Mouse (Mus musculus) heart, embryonic 15.5 days (tissue): ENCODE results near the gene Pithd1. TPM values are rescaled to one million over a fixed set of nuclear protein-coding genes. Genes with fewer than 3 reads are reported as not detected.
A peak's percentile ranks its signal among the peaks of the same experiment; 100 is the strongest.
"Not testable (repeated sequence)": the region's sequence is repeated elsewhere in the genome, so short reads cannot be mapped to it uniquely, and the experiment has no call there.

Experiments
- ATAC-seq: fragments of 200-750 bp; cut with Nextera tagmentation; replicated peaks from 2 replicates; pipeline ENCODE4 v1.8.0; 2017; ENCODE audit warnings: low read depth, moderate TSS enrichment; ENCODE audit not compliant: insufficient number of reproducible peaks, insufficient read depth, low FRiP score
- H3K27ac ChIP-seq: fragments of 300-500 bp; sonication (generic); 2 replicates; pipeline ENCODE4 v1.5.1; 2015; ENCODE audit warnings: mild to moderate bottlenecking, inconsistent platforms
- H3K27me3 ChIP-seq: fragments of 300-500 bp; sonication (generic); 2 replicates; pipeline ENCODE4 v1.6.1; 2015; ENCODE audit warnings: inconsistent platforms
- H3K36me3 ChIP-seq: fragments of 300-500 bp; sonication (generic); 2 replicates; pipeline ENCODE4 v1.6.1; 2015; ENCODE audit warnings: mild to moderate bottlenecking, inconsistent platforms
- H3K4me1 ChIP-seq: fragments of 300-500 bp; sonication (generic); replicated peaks from 2 replicates; pipeline ENCODE4 v1.6.1; 2015; ENCODE audit warnings: inconsistent platforms
- H3K4me2 ChIP-seq: fragments of 300-500 bp; sonication (generic); 2 replicates; pipeline ENCODE4 v1.6.1; 2015; ENCODE audit warnings: inconsistent platforms, mild to moderate bottlenecking, moderate library complexity
- H3K4me3 ChIP-seq: fragments of 300-500 bp; sonication (generic); 2 replicates; pipeline ENCODE4 v1.5.1; 2015; ENCODE audit warnings: mild to moderate bottlenecking, inconsistent platforms
- H3K9ac ChIP-seq: fragments of 300-500 bp; sonication (generic); 2 replicates; pipeline ENCODE4 v1.6.1; 2015; ENCODE audit warnings: mild to moderate bottlenecking, inconsistent platforms
- H3K9me3 ChIP-seq: fragments of 300-500 bp; sonication (generic); replicated peaks from 2 replicates; pipeline ENCODE4 v1.6.1; 2016; ENCODE audit warnings: inconsistent platforms
- WGBS: fragments of 180-500 bp; shearing (Covaris S2); methylation state at CpG from one replicate; pipeline ENCODE4 v1.1.7; 2015; ENCODE audit warnings: mixed read lengths; 5-methylcytosine and 5-hydroxymethylcytosine counted together
- polyA plus RNA-seq: library from polyadenylated mRNA; unstranded; fragments of >200 nt; fragmentation: Nextera tagmentation; extraction: Ambion mirVana; gene quantifications from 2 replicates; pipeline ENCODE4 v1.2.1, GENCODE M21; 2015

Gene Pithd1
- polyA plus RNA-seq, 1 experiment from 2014 or later: 34.0 TPM

DNA sequence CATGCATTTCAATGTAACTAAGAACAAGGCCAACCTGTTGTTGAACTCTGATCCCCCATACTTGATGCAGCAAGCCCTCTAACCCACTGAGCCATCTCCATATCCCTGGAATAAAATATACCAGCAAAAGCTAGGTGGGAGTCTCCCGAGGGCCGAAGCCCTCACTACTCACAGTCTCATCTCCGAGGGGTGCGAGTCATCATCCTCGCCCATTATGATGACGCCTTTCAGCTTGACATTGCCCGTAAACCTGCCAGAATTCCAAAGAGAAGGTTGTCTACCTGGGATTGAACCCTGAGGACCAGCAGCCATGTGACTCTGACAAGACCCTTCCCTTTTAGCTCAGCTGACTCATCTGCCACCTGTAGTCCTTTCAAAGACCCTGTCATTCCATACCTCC is 1.3 kb downstream of the Pithd1 start:
- H3K9ac ChIP-seq: 0 out of 2 replicates have a peak overlapping the region, but pooled peaks have one; percentile 92
- peak overlapping the region; percentile 80 for H3K4me3 ChIP-seq
- H3K4me2 ChIP-seq: peak overlapping the region; percentile 87
- no peaks in the 10 kb centered on the region for H3K27me3 ChIP-seq
- ATAC-seq: no peak
- H3K27ac ChIP-seq: no peak overlapping the region
- WGBS: 82% methylated on average over 7 of the region's 7 CpGs
- H3K36me3 ChIP-seq: peaks cover 24% of the 10 kb centered on the region; the same call in 1 of the 2 replicates
- peaks cover 12% of the 10 kb centered on the region for H3K4me1 ChIP-seq
- H3K9me3 ChIP-seq: no peaks in the 10 kb centered on the region

DNA sequence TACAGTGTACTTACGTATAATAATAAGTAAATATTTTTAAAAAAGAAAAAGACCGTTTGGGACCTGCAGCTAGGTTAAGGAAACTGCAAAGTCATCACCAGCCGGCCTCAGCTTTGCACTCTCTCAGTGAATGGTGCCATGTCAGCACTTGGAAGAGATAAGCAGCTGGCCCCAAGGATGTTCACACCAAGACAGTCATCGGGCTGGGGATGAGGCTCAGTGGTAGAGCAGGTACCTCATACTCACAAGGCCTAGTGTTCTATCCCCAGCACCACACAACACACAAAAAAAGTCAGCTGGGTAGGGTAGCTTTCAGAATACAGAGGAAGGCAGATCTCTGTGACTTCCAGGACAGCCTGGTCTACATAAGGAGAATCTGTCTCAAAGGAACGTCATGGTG is 1.9 kb downstream of the Pithd1 start:
- no peak for ATAC-seq
- Histone ChIP-seq H3K9ac (no peak overlapping the region), H3K27me3 (no peaks in the 10 kb centered on the region), H3K4me3 (peak overlapping the region; percentile 80; the same call in 1 of the 2 replicates), H3K36me3 (peaks cover 24% of the 10 kb centered on the region; the same call in 1 of the 2 replicates), H3K9me3 (no peaks in the 10 kb centered on the region), H3K27ac (no peak overlapping the region), H3K4me2 (no peak overlapping the region), H3K4me1 (peaks cover 12% of the 10 kb centered on the region)
- WGBS: 83% methylated on average over 5 of the region's 5 CpGs

DNA sequence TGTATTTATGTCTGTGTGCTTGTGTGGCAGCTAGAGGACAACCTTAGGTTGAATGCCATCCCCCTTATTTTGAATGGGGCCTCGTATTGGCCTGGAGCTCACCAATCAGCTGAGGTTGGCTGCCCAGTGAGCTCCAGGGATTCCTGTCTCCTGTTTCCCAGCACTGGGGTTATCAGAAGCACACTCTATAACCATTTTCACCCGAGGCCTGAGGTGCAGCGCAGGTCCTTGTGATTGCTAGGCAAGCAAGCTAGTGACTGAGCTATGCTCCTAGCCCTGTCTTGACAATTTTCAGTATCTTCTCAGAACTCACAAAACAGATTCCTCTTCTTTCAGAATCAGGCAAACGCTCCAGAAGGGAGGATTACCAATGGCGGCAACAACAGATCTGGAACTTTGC is 2.5 kb downstream of the Pithd1 start:
- ATAC-seq: no peak
- 74% methylated on average over 5 of the region's 5 CpGs for WGBS
- no peak overlapping the region for H3K27ac ChIP-seq

DNA sequence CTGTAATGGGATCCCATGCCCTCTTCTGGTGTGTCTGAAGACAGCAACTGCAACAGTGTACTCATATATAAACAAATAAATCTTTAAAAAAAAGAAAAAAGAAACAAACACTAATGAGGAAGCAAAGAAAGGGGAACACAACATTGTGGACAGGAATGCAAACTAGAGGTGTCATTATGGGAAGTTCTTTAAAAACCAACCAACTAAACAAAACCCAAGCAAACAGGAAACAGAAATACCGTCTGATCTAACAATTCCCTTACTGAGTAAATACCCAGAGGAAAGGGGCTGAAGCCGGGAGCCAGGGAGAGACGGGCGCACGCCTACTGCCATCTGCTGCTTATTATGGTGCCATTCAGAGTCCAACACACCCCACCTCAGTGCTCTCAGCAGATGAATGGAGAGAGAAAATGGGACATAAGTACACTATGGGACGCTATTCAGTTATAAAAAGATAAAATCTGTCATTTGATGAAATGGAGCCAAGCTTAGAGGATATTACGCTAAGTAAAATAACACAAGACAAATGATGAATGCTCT is 5.5 kb downstream of the Pithd1 start:
- ATAC-seq: no peak
- Histone ChIP-seq H3K9me3 (no peaks in the 10 kb centered on the region), H3K36me3 (peaks cover 35% of the 10 kb centered on the region; the same call in 1 of the 2 replicates)

More for the DNA sequence above, 2.5 kb downstream of the Pithd1 start:
- Histone ChIP-seq H3K9me3 (no peaks in the 10 kb centered on the region), H3K4me2 (no peak overlapping the region), H3K9ac (no peak overlapping the region), H3K4me1 (peaks cover 12% of the 10 kb centered on the region), H3K36me3 (peaks cover 24% of the 10 kb centered on the region; the same call in 1 of the 2 replicates), H3K27me3 (no peaks in the 10 kb centered on the region), H3K4me3 (no peak overlapping the region)

DNA sequence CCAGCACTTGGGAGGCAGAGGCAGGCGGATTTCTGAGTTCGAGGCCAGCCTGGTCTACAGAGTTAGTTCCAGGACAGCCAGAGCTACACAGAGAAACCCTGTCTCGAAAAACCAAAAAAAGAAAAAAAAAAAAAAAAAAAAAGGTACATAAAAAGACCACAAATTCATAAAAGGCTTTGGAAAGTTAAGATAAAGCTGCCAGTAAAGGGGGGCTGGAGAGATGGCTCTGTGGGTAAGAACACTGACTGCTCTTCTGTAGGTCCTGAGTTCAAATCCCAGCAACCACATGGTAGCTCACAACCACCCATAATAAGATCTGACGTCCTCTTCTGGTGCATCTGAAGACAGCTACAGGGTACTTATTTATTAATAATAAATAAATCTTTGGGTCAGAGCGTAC is 6.8 kb downstream of the Pithd1 start:
- H3K36me3 ChIP-seq: peaks cover 47% of the 10 kb centered on the region; the same call in 1 of the 2 replicates
- H3K27me3 ChIP-seq, H3K4me1 ChIP-seq, H3K27ac ChIP-seq, H3K9ac ChIP-seq, ATAC-seq, H3K4me2 ChIP-seq, H3K4me3 ChIP-seq, H3K9me3 ChIP-seq: not testable (repeated sequence)
- 95% methylated on average over 5 of the region's 5 CpGs for WGBS

More for the DNA sequence above, 5.5 kb downstream of the Pithd1 start:
- no peak overlapping the region for H3K4me3 ChIP-seq
- WGBS: 82% methylated on average over 7 of the region's 7 CpGs
- peaks cover 10% of the 10 kb centered on the region for H3K4me1 ChIP-seq
- H3K27me3 ChIP-seq: no peaks in the 10 kb centered on the region
- no peak overlapping the region for H3K27ac ChIP-seq
- no peak overlapping the region for H3K9ac ChIP-seq
- H3K4me2 ChIP-seq: no peak overlapping the region

DNA sequence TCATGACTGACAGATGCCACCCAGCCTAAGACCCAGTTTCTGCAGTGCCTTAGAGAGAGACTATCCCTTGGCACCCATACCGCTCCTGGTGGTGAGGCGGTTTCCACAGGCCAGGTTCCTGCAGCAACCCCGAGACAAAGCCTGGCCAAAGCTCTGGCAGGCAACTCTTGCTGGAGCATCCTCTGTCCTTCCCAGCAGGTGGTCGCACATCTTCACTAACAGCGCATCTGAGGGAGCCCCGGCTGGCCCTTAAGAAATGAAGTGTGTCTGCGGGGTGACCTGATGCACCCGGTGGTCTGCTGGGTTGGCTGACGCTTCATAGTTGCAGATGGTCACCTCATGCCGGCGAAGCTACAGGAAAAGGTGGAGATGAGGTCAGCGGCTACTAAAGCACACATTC is 10.9 kb downstream of the Pithd1 start:
- H3K9me3 ChIP-seq: no peaks in the 10 kb centered on the region
- 90% methylated on average over 12 of the region's 12 CpGs for WGBS
- H3K4me1 ChIP-seq: peaks cover 14% of the 10 kb centered on the region
- no peak overlapping the region for H3K9ac ChIP-seq
- H3K4me2 ChIP-seq: no peak overlapping the region
- no peak overlapping the region for H3K27ac ChIP-seq
- ATAC-seq: no peak
- no peak overlapping the region for H3K4me3 ChIP-seq
- peaks cover 31% of the 10 kb centered on the region; the same call in 1 of the 2 replicates for H3K36me3 ChIP-seq
- no peaks in the 10 kb centered on the region for H3K27me3 ChIP-seq

DNA sequence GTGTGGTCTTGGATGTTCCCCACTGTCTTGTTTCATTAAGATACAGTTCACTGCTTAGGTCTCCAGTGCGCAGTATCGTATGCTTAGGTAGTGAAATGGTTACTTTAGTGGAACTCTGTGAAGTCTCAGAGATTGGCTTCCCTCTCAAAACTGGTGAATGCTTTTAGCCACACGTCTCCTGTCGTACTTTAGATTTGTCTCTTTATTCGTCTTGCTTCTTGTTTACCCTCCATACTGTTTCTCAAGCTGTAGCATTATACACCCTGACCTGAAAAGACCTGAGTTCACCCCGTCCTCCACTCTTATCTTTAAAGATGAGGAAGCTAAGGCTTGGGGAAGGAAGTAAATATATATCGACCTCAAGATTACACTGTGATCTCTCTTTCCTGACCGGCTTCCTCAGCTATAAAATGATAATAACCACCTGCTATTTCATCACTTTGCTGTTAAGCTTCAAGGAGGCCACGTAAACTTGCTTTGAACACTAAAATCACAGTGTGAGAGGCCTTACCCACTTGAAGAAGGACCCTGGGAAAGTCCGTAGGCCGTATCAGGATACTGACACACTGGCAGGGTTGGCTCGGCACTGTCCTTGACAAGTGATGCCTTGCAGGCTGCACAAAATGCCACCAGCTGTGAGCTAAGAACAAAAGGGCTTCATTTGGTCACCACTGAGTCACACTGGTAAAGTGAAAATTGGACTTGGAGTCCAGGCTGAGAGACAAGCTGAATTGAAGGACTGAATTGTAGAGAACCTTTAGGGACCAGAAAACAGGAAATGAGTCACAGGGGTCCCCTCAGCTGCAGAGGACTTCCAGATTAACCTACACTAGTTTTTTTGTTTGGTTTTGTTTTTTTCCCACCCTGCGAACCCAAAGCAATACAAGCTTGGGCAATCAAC is 13.9 kb downstream of the Pithd1 start:
- no peak for ATAC-seq
- Histone ChIP-seq H3K27ac (peak overlapping the region; percentile 68), H3K9ac (peak overlapping the region; percentile 98; the same call in 1 of the 2 replicates), H3K9me3 (no peaks in the 10 kb centered on the region), H3K4me3 (peak overlapping the region; percentile 99), H3K36me3 (peaks cover 49% of the 10 kb centered on the region), H3K27me3 (no peaks in the 10 kb centered on the region), H3K4me1 (peaks cover 20% of the 10 kb centered on the region), H3K4me2 (peak overlapping the region; percentile 87)
- 46% methylated on average over 13 of the region's 13 CpGs for WGBS

DNA sequence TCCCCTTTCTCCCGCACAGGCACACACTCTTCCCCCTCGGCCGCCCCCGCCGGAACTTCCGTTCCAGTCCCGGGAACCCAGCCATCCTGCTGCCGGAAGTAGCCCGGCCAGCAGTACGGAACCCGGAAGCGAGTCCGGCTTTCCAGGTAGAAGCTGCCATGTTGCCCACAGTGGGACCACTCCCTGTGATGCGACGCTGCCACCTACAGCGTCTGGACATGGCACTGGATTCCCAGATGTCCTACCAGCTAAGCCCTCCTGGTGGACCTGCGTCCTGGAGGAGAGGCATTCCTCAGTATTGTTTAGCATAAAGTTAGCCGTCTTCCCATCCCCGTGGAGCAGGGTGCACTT is 14.5 kb downstream of the Pithd1 start, which contains the start of gene Lypla2:
Gene Lypla2, minus strand, starts transcription at position 71 of the 351 bp plus-strand sequence.
- H3K27me3 ChIP-seq: no peaks in the 10 kb centered on the region
- H3K4me3 ChIP-seq: peak within 1 kb of the TSS; percentile 99
- peaks cover 54% of the 10 kb centered on the region for H3K36me3 ChIP-seq
- H3K9ac ChIP-seq: peak within 1 kb of the TSS; percentile 98
- no peaks in the 10 kb centered on the region for H3K9me3 ChIP-seq
- WGBS: under 1% methylated on average over 19 of the region's 19 CpGs
- peaks cover 20% of the 10 kb centered on the region for H3K4me1 ChIP-seq
- peak; percentile 78 for ATAC-seq
- H3K4me2 ChIP-seq: peak within 1 kb of the TSS; percentile 87
- H3K27ac ChIP-seq: peak within 1 kb of the TSS; percentile 68

DNA sequence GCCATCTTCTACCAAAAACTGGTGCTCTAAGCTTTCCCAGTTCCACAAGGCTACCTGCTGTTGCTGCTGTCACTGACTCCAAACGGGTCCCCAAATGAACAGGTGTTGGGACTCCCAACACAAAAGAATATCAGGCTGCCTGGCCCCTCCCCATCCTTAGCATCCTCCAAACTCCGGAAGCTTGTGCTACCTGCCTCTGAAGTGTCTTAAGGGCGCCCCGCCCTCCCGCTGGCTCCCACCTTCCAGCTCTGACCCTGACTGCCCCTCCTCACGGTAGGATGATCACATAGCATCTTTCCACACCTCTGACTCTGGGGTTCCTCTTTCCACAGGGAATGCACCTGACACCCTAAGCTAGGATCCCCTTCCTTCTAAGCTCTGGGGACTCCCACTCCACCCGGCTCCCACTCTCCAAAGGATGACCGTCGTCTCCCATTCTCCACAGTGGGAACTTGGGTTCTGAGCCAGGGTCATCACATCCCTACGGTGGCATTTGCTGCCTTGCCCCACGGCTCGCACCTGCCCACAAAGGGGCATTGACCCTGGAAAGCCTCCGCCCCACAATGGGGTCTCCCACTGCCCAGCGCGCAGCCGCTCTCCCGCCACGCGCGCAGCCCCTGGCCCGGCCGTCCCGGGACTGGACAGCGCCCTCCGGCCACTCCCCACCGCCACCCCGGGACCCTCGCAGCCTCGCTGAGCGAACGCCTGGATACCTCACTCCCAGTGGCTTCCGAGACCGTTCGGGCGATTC is 15.1 kb downstream of the Pithd1 start:
- H3K27me3 ChIP-seq: no peaks in the 10 kb centered on the region
- ATAC-seq: no peak
- WGBS: under 1% methylated on average over 35 of the region's 35 CpGs
- peak overlapping the region; percentile 68 for H3K27ac ChIP-seq
- peaks cover 56% of the 10 kb centered on the region for H3K36me3 ChIP-seq
- peak overlapping the region; percentile 98 for H3K9ac ChIP-seq
- H3K4me2 ChIP-seq: peak overlapping the region; percentile 87
- H3K9me3 ChIP-seq: no peaks in the 10 kb centered on the region
- H3K4me3 ChIP-seq: peak overlapping the region; percentile 99
- H3K4me1 ChIP-seq: peaks cover 20% of the 10 kb centered on the region

DNA sequence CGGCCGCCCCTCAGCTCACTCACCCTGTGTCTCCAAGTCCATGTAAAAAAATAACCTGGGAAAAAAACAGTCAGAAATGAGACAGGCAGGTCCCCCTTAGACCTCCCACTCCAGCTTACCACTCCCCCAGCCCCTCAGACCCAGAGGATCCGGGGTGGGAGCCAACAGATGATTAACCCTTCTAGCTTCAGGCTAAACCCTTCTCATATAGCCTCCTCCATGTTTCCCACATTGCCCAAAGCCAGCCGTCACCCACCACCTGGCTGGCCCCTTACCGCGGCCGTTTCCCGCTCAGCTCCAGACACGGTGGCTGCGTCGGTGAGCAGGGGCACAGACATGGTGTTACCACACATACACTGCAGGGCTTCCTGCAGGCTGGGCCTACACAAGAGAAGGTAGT is 16.5 kb downstream of the Pithd1 start:
- H3K4me3 ChIP-seq: no peak overlapping the region
- no peak overlapping the region for H3K4me2 ChIP-seq
- peaks cover 52% of the 10 kb centered on the region for H3K36me3 ChIP-seq
- no peaks in the 10 kb centered on the region for H3K9me3 ChIP-seq
- peaks cover 20% of the 10 kb centered on the region for H3K4me1 ChIP-seq
- no peak for ATAC-seq
- H3K9ac ChIP-seq: no peak overlapping the region
- H3K27me3 ChIP-seq: no peaks in the 10 kb centered on the region
- H3K27ac ChIP-seq: no peak overlapping the region
- 86% methylated on average over 11 of the region's 11 CpGs for WGBS
